Mouse (Mus musculus): ENCODE results near the gene Insig2. TPM values are rescaled to one million over a fixed set of nuclear protein-coding genes. Genes with fewer than 3 reads are reported as not detected.

Insig2 gene
- polyA plus RNA-seq, 1 experiment from 2014 or later: 35.7 TPM

DNA sequence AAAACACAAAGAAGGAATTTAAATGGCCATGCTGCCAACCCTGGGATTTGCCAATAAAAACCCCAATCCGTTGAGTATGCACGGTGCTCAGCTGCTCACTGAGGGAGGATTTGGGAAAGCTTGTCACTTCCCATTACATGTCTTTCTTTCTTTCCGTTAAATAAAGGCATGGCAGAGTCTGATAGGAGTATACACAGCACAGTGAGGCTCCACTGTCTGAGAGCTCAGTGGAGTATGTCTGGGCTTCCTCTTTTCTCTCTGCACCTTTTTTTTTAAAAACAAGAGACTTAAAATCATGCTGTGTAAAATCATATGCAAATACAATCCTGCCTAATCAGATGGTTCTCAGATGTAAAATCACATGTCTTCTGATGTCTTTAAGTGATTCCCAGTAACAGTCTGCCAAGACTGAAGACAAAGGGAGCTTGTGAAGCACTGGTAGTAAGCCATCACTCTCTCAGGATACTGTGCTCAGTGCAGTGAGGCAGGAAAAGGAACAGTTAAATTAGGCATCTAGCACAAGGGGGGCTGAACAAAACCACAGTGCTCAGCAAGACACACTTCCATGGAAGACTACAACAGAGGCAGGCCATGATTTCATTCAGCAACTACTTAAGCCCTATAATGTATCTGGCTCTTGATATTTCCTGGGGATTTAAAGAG, 17.5 kb downstream of the Insig2 start:
- no peak for ATAC-seq (replicated peaks; ENCODE audit: low FRiP score)
- H3K4me2 ChIP-seq: no peak overlapping the region
- H3K27me3 ChIP-seq: no peaks in the 10 kb centered on the region
- H3K4me3 ChIP-seq (replicated peaks): no peak overlapping the region
- WGBS: 80% methylated on average over 3 of the region's 3 CpGs
- peaks cover 58% of the 10 kb centered on the region for H3K36me3 ChIP-seq
- no peak overlapping the region for H3K27ac ChIP-seq
- H3K4me1 ChIP-seq: no peaks in the 10 kb centered on the region
- no peak overlapping the region for H3K9ac ChIP-seq
- H3K9me3 ChIP-seq (replicated peaks): no peaks in the 10 kb centered on the region

DNA sequence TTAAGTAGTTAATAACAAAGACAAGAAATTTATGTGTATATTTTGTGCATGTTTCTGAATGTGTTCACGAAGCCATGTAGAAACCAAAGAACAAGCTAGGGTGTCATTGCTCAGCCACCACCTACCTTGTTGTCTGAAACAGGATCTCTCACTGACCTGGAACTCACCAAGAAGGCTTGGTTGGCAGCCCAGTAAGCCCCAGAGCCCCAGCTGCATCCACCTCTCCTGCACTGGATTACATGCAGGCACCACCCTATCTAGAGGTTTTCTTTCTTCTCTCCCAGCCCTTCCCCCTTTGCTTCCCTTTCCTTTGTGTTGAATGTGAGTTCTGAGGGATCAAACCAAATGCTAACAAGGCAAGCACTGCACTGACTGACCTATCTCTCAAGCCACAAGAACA, 19.2 kb downstream of the Insig2 start:
- no peaks in the 10 kb centered on the region for H3K4me1 ChIP-seq
- no peaks in the 10 kb centered on the region for H3K9me3 ChIP-seq (replicated peaks)
- no peaks in the 10 kb centered on the region for H3K27me3 ChIP-seq
- WGBS: 83% methylated on average over 1 of the region's 1 CpGs
- H3K9ac ChIP-seq: no peak overlapping the region
- peaks cover 57% of the 10 kb centered on the region for H3K36me3 ChIP-seq
- H3K27ac ChIP-seq: no peak overlapping the region
- no peak overlapping the region for H3K4me2 ChIP-seq
- no peak overlapping the region for H3K4me3 ChIP-seq (replicated peaks)
- no peak for ATAC-seq (replicated peaks; ENCODE audit: low FRiP score)

DNA sequence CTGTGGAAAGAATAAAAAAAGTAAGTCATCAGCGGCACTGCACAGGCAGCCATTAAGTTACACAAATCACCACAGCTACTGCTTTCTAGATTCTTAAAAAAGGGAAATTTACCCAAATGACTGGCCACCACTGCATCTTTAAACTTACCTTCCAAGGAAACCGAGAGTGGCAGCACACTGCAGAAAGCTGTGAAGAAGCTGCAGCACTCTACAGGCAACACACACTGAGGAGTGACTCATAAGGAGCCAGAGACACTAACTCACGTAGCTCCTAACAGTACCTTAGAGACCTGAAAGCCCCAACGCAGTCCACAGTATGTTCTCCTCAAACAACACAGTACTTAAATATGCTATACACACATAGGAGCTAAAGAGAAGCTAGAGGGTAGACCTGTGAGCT, 20.1 kb downstream of the Insig2 start:
- no peak overlapping the region for H3K4me2 ChIP-seq
- 91% methylated on average over 4 of the region's 4 CpGs for WGBS
- ATAC-seq (replicated peaks; ENCODE audit: low FRiP score): no peak
- H3K27me3 ChIP-seq: no peaks in the 10 kb centered on the region
- no peaks in the 10 kb centered on the region for H3K4me1 ChIP-seq
- H3K9ac ChIP-seq: no peak overlapping the region
- no peak overlapping the region for H3K4me3 ChIP-seq (replicated peaks)
- no peaks in the 10 kb centered on the region for H3K9me3 ChIP-seq (replicated peaks)
- H3K36me3 ChIP-seq: peaks cover 52% of the 10 kb centered on the region
- no peak overlapping the region for H3K27ac ChIP-seq

DNA sequence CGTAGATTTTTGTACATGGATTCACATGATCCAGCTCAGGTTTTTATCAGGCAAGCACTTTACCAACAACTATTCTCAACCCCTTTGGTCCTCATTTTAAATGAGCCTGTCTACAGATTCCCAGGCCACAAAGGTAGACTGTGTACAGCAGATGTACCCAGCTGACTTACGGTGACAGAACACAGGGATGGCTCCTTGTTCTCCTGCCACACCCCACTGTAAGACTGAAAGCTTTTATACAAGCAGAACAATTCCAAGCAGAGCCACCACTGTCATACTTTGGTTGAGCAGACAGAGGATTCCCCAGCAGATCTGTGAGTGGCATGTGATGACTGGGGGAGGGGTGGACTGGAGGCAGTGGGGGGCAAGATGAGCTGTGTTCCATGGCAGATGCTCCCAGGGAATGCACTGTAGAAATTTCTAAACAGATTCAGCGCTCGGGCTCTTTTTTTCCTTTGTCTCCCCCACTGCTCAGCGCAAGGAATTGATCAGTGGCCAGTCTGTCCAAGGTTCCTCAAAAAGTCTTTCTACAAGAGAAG, 35.6 kb downstream of the Insig2 start:
- H3K27me3 ChIP-seq: no peaks in the 10 kb centered on the region
- H3K4me3 ChIP-seq (replicated peaks): no peak overlapping the region
- no peaks in the 10 kb centered on the region for H3K9me3 ChIP-seq (replicated peaks)
- H3K4me2 ChIP-seq: no peak overlapping the region
- H3K36me3 ChIP-seq: 0 out of 2 replicates have a peak, but pooled peaks cover 5% of the 10 kb centered on the region
- no peak for ATAC-seq (replicated peaks; ENCODE audit: low FRiP score)
- 92% methylated on average over 5 of the region's 5 CpGs for WGBS
- no peak overlapping the region for H3K27ac ChIP-seq
- H3K4me1 ChIP-seq: no peaks in the 10 kb centered on the region
- no peak overlapping the region for H3K9ac ChIP-seq

DNA sequence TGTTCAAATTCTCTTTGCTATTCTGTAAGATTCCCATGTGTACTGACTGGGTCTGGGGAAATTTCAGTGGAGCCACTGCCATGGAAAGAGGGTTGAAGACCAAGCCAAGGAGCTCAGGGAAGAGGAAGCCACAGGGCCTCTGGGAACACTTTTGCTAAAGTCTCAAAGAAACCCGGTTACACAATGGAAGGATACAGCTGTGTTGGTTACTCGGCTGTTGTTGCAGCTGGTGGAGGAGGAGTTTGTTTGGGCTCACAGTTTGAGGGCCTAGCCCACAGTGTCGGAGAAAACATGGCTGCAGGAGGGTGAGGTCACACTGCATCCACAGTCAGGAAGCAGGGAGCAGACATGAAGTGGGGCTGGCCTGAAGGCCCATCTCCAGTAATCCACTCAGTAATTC, 38.8 kb downstream of the Insig2 start:
- WGBS: 53% methylated on average over 3 of the region's 3 CpGs
- Histone ChIP-seq H3K4me2 (no peak overlapping the region), H3K27me3 (no peaks in the 10 kb centered on the region), H3K9ac (no peak overlapping the region), H3K4me3 (replicated peaks) (no peak overlapping the region), H3K9me3 (replicated peaks) (no peaks in the 10 kb centered on the region), H3K4me1 (no peaks in the 10 kb centered on the region), H3K27ac (no peak overlapping the region), H3K36me3 (no peaks in the 10 kb centered on the region)
- no peak for ATAC-seq (replicated peaks; ENCODE audit: low FRiP score)

DNA sequence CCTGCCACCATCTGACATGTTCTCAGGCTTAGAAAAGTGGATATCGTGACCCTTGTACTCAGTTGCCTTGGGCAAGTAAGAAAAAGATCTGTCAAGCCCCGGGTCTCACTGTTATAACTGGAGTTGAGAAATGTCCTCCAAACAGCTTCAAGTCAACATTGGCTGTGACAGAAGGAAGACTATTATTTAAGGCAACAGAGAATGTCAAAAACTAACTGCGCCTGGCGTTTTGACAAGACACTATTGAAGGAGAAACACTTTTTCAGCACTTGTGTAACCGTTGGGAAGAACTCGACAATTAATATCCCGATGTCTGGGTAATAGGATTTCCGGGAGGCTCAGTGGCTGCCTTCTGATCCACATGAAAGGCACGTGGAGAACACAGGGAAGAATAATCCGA, 41.5 kb downstream of the Insig2 start:
- H3K9me3 ChIP-seq (replicated peaks): no peaks in the 10 kb centered on the region
- ATAC-seq (replicated peaks; ENCODE audit: low FRiP score): no peak
- 61% methylated on average over 10 of the region's 10 CpGs for WGBS
- H3K27ac ChIP-seq: no peak overlapping the region
- no peak overlapping the region for H3K4me2 ChIP-seq
- H3K4me1 ChIP-seq: no peaks in the 10 kb centered on the region
- H3K36me3 ChIP-seq: no peaks in the 10 kb centered on the region
- no peak overlapping the region for H3K9ac ChIP-seq
- no peaks in the 10 kb centered on the region for H3K27me3 ChIP-seq
- H3K4me3 ChIP-seq (replicated peaks): no peak overlapping the region

DNA sequence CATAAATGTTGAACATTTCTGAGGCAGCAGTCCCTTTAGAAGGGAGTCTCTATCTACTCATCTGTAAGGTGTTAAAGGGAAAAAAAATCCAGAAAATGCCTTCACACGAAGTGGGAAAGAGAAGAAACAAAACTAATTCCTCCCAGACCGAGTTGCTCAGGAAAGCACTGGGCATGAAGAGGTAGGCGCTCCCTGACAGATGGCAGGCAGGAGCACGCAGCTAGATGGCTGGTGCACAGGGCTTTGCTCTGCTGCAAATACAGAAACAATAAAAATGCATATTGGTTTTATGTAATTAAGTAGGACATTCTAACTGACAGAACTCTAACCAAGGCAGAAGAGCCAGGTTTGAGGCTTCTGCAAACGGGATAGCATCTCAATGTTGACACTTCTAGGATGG, 42.0 kb downstream of the Insig2 start:
- Histone ChIP-seq H3K9ac (no peak overlapping the region), H3K4me2 (no peak overlapping the region), H3K9me3 (replicated peaks) (no peaks in the 10 kb centered on the region), H3K27me3 (no peaks in the 10 kb centered on the region), H3K27ac (no peak overlapping the region), H3K36me3 (no peaks in the 10 kb centered on the region), H3K4me1 (no peaks in the 10 kb centered on the region), H3K4me3 (replicated peaks) (no peak overlapping the region)
- 55% methylated on average over 5 of the region's 5 CpGs for WGBS
- ATAC-seq (replicated peaks; ENCODE audit: low FRiP score): no peak

DNA sequence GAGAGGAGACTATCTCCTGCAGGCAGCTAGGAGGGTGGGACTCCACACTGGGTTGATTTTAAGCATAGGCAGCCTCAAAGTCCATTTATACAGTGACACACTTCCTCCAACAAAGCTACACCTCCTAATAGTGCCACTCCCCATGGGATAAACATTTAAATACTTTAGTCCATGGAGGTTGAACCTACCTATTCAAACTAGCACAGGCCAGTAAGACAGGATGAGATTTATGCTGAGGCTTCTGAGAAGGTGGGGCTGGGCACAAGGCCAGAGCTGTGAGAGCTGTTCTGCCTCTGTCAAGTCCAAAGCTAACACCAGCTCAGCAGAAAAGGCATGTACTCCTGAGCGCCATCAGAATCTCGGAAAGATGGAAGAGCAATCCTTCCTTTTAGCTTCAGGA, 48.2 kb downstream of the Insig2 start:
- Histone ChIP-seq H3K27ac (no peak overlapping the region), H3K9me3 (replicated peaks) (no peaks in the 10 kb centered on the region), H3K4me2 (no peak overlapping the region), H3K4me3 (replicated peaks) (no peak overlapping the region), H3K36me3 (no peaks in the 10 kb centered on the region), H3K4me1 (no peaks in the 10 kb centered on the region), H3K27me3 (no peaks in the 10 kb centered on the region), H3K9ac (no peak overlapping the region)
- 83% methylated on average over 2 of the region's 2 CpGs for WGBS
- no peak; the same call in 1 of the 2 replicates for ATAC-seq (replicated peaks; ENCODE audit: low FRiP score)

DNA sequence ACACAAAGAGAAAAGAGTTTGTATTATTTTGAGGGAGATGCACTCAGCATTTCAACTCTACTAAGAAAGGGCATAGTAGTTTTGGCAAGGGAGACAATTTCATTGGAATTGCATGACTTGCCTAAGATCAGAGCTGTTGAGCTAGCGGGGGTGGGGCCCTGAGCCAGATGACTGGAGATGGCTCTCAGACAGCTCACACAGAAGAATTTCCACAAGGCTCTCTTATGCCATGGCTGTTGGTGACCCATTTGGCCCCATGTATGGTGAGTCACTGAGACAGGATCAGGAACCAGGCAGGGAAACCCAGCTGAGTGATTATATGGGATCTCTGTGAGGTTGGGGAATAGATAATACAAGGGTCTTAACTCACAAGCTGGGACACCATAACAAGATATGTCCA, 51.9 kb downstream of the Insig2 start:
- H3K4me1 ChIP-seq: no peaks in the 10 kb centered on the region
- no peak for ATAC-seq (replicated peaks; ENCODE audit: low FRiP score)
- H3K9ac ChIP-seq: no peak overlapping the region
- H3K4me3 ChIP-seq (replicated peaks): no peak overlapping the region
- H3K4me2 ChIP-seq: no peak overlapping the region
- H3K27me3 ChIP-seq: no peaks in the 10 kb centered on the region
- no peak overlapping the region for H3K27ac ChIP-seq
- H3K9me3 ChIP-seq (replicated peaks): no peaks in the 10 kb centered on the region
- 82% methylated on average over 1 of the region's 1 CpGs for WGBS
- H3K36me3 ChIP-seq: no peaks in the 10 kb centered on the region

DNA sequence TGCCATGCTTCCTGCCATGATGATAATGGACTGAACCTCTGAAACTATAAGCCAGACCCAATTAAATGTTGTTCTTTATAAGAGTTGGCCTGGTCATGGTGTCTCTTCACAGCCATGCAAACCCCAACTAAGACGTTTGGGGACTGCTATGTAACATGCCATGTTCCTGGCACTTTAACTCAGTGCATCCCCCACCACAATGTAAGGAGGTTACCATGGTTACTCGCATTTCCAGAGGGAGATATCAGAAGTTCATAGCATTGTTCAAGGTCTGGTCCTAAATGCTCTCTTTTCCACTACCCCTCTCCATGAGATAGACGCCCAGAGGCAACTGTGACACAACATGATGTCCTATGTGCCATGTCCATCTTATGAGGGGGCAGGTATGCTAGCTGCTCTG, 54.0 kb downstream of the Insig2 start:
- Histone ChIP-seq H3K36me3 (no peaks in the 10 kb centered on the region), H3K4me1 (no peaks in the 10 kb centered on the region), H3K9ac (no peak overlapping the region), H3K4me2 (no peak overlapping the region), H3K27me3 (no peaks in the 10 kb centered on the region), H3K9me3 (replicated peaks) (no peaks in the 10 kb centered on the region), H3K4me3 (replicated peaks) (no peak overlapping the region), H3K27ac (no peak overlapping the region)
- 81% methylated on average over 3 of the region's 3 CpGs for whole genome bisulfite sequencing
- no peak for ATAC-seq (replicated peaks; ENCODE audit: low FRiP score)

DNA sequence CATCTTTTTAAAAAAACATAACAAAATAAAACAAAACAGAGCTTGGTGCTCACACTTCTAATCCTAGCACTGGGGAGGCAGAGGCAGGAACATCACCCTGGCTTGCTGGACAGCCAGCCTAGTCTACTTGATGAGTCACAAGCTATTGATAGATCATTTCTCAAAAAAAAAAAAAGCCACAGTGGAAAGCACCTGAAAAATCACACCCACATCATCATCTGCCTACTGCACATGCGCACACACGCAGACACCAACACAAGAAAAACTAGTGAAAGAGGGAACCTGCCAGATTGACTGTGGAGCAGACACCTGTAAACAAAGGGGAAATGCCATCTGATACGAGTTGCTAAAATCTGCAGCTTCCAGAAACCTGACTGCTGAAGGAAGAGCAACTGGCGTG, 54.9 kb downstream of the Insig2 start:
- ATAC-seq (replicated peaks; ENCODE audit: low FRiP score): no peak
- Histone ChIP-seq H3K27me3 (no peaks in the 10 kb centered on the region), H3K4me1 (no peaks in the 10 kb centered on the region), H3K36me3 (no peaks in the 10 kb centered on the region), H3K4me2 (no peak overlapping the region), H3K4me3 (replicated peaks) (no peak overlapping the region), H3K9me3 (replicated peaks) (no peaks in the 10 kb centered on the region), H3K9ac (no peak overlapping the region), H3K27ac (no peak overlapping the region)
- 86% methylated on average over 4 of the region's 4 CpGs for WGBS

DNA sequence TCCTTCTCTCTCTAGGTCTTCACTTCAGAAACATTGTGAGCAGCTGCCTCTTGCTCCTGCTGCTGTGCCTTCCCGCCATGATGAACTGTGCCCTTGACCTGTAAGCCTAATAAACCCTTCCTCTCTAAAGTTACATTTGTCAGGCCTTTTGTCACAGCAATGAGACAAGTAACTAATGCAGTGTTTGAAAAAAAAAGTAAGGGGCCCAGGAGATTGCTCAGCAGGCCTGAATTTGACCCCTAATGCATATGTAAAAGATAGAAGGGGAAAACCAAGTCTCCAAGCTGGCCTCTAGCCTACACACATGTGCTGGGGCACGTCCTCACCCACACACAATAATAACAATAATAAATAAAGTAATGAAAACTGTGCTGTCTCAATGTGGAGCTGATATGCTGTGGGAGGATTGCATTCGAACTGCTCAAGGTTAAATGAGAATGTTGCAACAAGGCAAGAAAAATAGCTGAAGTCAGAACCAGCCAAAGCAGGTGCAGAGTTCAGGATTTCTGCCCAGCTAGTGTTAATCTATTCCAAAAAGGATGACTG, 56.4 kb downstream of the Insig2 start:
- Histone ChIP-seq H3K4me2 (no peak overlapping the region), H3K4me3 (replicated peaks) (no peak overlapping the region), H3K36me3 (no peaks in the 10 kb centered on the region), H3K4me1 (no peaks in the 10 kb centered on the region), H3K9ac (no peak overlapping the region), H3K27ac (no peak overlapping the region), H3K27me3 (no peaks in the 10 kb centered on the region), H3K9me3 (replicated peaks) (no peaks in the 10 kb centered on the region)
- no peak for ATAC-seq (replicated peaks; ENCODE audit: low FRiP score)
- 32% methylated on average over 3 of the region's 3 CpGs for WGBS
